Mouse (Mus musculus) stomach, embryonic 14.5 days (tissue): ENCODE data around the gene Mgst2. TPM values are rescaled to one million over a fixed set of nuclear protein-coding genes. Genes with fewer than 3 reads are reported as not detected.

Source experiments
- ATAC-seq: fragments of 200-750 bp; cut with Nextera tagmentation; 2 replicates; pipeline ENCODE4 v1.8.0; 2017; ENCODE audit warnings: low read depth, moderate TSS enrichment; ENCODE audit not compliant: insufficient number of reproducible peaks, insufficient read depth, low FRiP score
- H3K27ac ChIP-seq: fragments of 300-500 bp; sonication (generic); 2 replicates; pipeline ENCODE4 v1.5.1; 2014; ENCODE audit warnings: mild to moderate bottlenecking, low read length, moderate library complexity, mixed read lengths
- H3K27me3 ChIP-seq: fragments of 300-500 bp; sonication (generic); 2 replicates; pipeline ENCODE4 v1.6.1; 2014; ENCODE audit warnings: low read length, control low read depth, mixed read lengths; ENCODE audit not compliant: control insufficient read depth, insufficient read depth
- H3K36me3 ChIP-seq: fragments of 300-500 bp; sonication (generic); 2 replicates; pipeline ENCODE4 v1.6.1; 2014; ENCODE audit warnings: mild to moderate bottlenecking, control low read depth, low read length, moderate library complexity, mixed read lengths; ENCODE audit not compliant: control insufficient read depth, insufficient read depth
- H3K4me1 ChIP-seq: fragments of 300-500 bp; sonication (generic); 2 replicates; pipeline ENCODE4 v1.6.1; 2014; ENCODE audit warnings: low read length, control low read depth, mixed read lengths; ENCODE audit not compliant: control insufficient read depth, insufficient read depth
- H3K4me2 ChIP-seq: fragments of 300-500 bp; sonication (generic); replicated peaks from 2 replicates; pipeline ENCODE4 v1.6.1; 2014; ENCODE audit warnings: low read depth, low read length, control low read depth
- H3K4me3 ChIP-seq: fragments of 300-500 bp; sonication (generic); 2 replicates; pipeline ENCODE4 v1.5.1; 2014; ENCODE audit warnings: low read depth, low read length, control low read depth
- H3K9ac ChIP-seq: fragments of 300-500 bp; sonication (generic); replicated peaks from 2 replicates; pipeline ENCODE4 v1.6.1; 2014; ENCODE audit warnings: low read depth, mild to moderate bottlenecking, control low read depth, low read length, moderate library complexity, mixed read lengths
- H3K9me3 ChIP-seq: fragments of 300-500 bp; sonication (generic); 2 replicates; pipeline ENCODE4 v1.6.1; 2016; ENCODE audit warnings: low read depth, low read length, control low read depth; ENCODE audit not compliant: control insufficient read depth
- WGBS: fragments of 180-500 bp; shearing (Covaris S2); extraction: QIAGEN DNeasy Blood & Tissue Kit; methylation state at CpG from one replicate; pipeline ENCODE4 v1.1.7; 2014; 5-methylcytosine and 5-hydroxymethylcytosine counted together
- polyA plus RNA-seq: library from polyadenylated mRNA; unstranded; fragments of >200 nt; fragmentation: Nextera tagmentation; extraction: Ambion mirVana; gene quantifications from 2 replicates; pipeline ENCODE4 v1.2.1, GENCODE M21; 2014

Mgst2 gene
- polyA plus RNA-seq, 1 experiment from 2014 or later = 22.0 TPM

DNA sequence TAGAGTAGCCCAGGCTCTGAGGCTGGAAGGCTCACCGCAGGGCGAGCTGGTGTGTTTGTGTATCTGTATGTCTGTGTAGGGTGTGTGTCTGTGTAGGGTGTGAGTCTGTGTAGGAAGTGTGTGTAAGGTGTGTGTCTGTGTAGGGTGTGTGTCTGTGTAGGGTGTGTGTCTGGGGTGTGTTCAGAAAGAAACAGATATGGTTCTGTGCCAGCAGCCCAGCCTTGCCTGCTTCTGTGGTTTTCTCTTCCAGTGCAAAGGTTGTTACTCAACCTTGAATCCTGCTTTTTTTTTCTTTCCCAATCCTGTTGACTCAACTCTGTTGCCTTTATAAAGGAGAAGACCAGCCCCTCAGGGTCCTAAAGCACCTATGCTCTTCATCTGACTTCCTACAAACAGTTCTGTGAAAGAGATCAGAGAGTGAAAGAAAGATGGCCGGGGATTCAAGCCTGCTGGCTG, 689 bp downstream of the Mgst2 start:
- H3K4me2 ChIP-seq = peak overlapping the region; percentile 14; the same call in 1 of the 2 replicates
- H3K27me3 ChIP-seq = no peaks in the 10 kb centered on the region
- H3K9ac ChIP-seq = no peak overlapping the region
- H3K27ac ChIP-seq = peak overlapping the region; percentile 49; the same call in 1 of the 2 replicates
- H3K4me1 ChIP-seq = 0 out of 2 replicates have a peak, but pooled peaks cover 2% of the 10 kb centered on the region
- H3K4me3 ChIP-seq = 0 out of 2 replicates have a peak overlapping the region, but pooled peaks have one; percentile 6
- H3K9me3 ChIP-seq = no peaks in the 10 kb centered on the region
- WGBS = 70% methylated on average over 3 of the region's 3 CpGs
- no peaks in the 10 kb centered on the region for H3K36me3 ChIP-seq
- ATAC-seq = peak; percentile 23; the same call in 1 of the 2 replicates

- no peaks in the 10 kb centered on the region for H3K9me3 ChIP-seq
- peak overlapping the region; percentile 49; the same call in 1 of the 2 replicates for H3K27ac ChIP-seq
- no peaks in the 10 kb centered on the region for H3K27me3 ChIP-seq
- WGBS = 43% methylated on average over 5 of the region's 5 CpGs
- peak overlapping the region; percentile 14; the same call in 1 of the 2 replicates for H3K4me2 ChIP-seq
- 0 out of 2 replicates have a peak overlapping the region, but pooled peaks have one; percentile 6 for H3K4me3 ChIP-seq
- H3K9ac ChIP-seq = no peak overlapping the region
- 0 out of 2 replicates have a peak, but pooled peaks cover 2% of the 10 kb centered on the region for H3K4me1 ChIP-seq
- no peak for ATAC-seq
- no peaks in the 10 kb centered on the region for H3K36me3 ChIP-seq
These were observed 1.2 kb downstream of the Mgst2 start for GRCm38 (mm10) chr3:51661376-51661775.

DNA sequence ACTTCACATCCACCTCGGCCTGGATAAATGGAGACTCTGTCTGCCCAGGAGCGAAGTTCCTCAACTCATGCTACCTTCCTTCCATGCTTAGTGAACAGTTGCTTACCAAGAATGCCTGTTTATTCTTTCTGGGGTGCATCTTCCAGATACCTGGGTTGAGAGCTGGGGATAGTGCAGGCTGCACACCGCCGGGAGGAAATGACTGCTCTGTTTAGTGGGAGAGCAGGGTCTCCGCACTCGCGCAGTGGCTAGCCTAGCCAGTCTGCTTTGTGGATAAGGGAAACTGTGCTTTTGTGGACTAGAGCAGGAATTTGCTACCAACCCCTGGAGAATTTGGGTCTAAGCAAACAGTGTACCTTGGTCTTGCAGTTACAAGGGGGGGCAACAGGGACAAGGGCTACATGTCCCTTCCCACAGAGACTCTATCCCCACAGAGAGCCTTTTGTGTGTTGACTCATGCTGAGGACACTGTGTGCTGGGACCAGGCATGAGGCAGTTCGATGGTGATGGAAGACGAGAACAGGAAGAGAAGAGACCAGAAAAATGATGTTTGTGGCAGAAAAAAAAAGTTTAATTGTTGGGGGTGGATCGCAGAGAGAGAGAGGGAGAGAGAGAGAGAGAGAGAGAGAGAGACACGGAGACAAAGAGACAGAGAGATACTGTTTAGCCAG, 1.9 kb downstream of the Mgst2 start:
- no peak overlapping the region for H3K4me3 ChIP-seq
- peak overlapping the region; percentile 14; the same call in 1 of the 2 replicates for H3K4me2 ChIP-seq
- no peaks in the 10 kb centered on the region for H3K36me3 ChIP-seq
- WGBS = 59% methylated on average over 11 of the region's 11 CpGs
- no peak for ATAC-seq
- H3K27ac ChIP-seq = no peak overlapping the region; the same call in 1 of the 2 replicates
- no peaks in the 10 kb centered on the region for H3K27me3 ChIP-seq
- no peaks in the 10 kb centered on the region for H3K9me3 ChIP-seq
- H3K9ac ChIP-seq = no peak overlapping the region
- H3K4me1 ChIP-seq = 0 out of 2 replicates have a peak, but pooled peaks cover 2% of the 10 kb centered on the region

GRCm38 (mm10) chr3:51662557-51662956, 2.4 kb downstream of the Mgst2 start:
- 0 out of 2 replicates have a peak overlapping the region, but pooled peaks have one; percentile 12 for H3K4me2 ChIP-seq
- no peaks in the 10 kb centered on the region for H3K9me3 ChIP-seq
- no peaks in the 10 kb centered on the region for H3K36me3 ChIP-seq
- H3K27me3 ChIP-seq = no peaks in the 10 kb centered on the region
- no peak overlapping the region for H3K27ac ChIP-seq
- H3K9ac ChIP-seq = no peak overlapping the region
- H3K4me3 ChIP-seq = no peak overlapping the region
- H3K4me1 ChIP-seq = 0 out of 2 replicates have a peak, but pooled peaks cover 2% of the 10 kb centered on the region
- ATAC-seq = no peak
- 41% methylated on average over 6 of the region's 6 CpGs for WGBS

- no peaks in the 10 kb centered on the region for H3K36me3 ChIP-seq
- H3K4me1 ChIP-seq = 0 out of 2 replicates have a peak, but pooled peaks cover 3% of the 10 kb centered on the region
- no peak overlapping the region for H3K4me2 ChIP-seq
- H3K9ac ChIP-seq = no peak overlapping the region
- no peak overlapping the region for H3K27ac ChIP-seq
- H3K4me3 ChIP-seq = no peak overlapping the region
- H3K9me3 ChIP-seq = no peaks in the 10 kb centered on the region
- 30% methylated on average over 2 of the region's 2 CpGs for WGBS
- H3K27me3 ChIP-seq = no peaks in the 10 kb centered on the region
- no peak for ATAC-seq
These were observed 8.4 kb downstream of the Mgst2 start for GRCm38 (mm10) chr3:51668607-51669006.

DNA sequence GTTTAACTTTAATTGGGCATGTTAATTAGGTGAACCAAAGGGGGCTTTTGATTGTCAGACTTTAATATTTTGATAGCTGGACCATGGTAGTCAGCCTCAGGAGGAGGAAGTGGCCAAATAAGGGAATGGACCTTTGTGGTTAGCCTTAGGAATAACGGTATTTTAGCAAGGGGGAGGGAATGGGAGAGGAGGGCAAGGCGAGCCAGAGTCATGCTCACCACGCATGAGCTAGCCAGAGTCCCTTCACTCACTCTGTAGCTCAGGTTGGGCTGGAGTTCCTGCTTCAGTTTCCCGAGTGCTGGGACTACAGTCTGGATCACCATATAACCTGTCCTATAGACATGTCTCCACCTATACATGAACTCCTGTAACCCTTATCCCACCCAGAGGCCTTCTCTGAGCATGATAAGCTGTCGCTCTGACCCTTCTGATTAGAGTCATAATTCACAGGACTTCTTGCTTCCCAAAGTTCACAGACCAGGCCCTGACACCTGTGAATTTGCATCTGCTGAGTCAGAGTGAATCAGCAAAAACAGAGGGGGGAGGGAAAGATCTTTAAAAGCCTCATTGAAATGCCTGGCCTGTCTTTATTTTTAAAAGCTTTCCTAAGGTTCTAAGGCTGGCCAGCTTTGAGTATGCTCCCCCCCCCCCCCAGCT, 10.4 kb downstream of the Mgst2 start:
- ATAC-seq = no peak

GRCm38 (mm10) chr3:51671071-51671469, 10.9 kb downstream of the Mgst2 start:
- no peak overlapping the region for H3K27ac ChIP-seq
- no peaks in the 10 kb centered on the region for H3K9me3 ChIP-seq
- H3K4me1 ChIP-seq = 0 out of 2 replicates have a peak, but pooled peaks cover 3% of the 10 kb centered on the region
- H3K36me3 ChIP-seq = no peaks in the 10 kb centered on the region
- no peak overlapping the region for H3K4me2 ChIP-seq
- 100% methylated on average over 1 of the region's 1 CpGs for WGBS
- H3K27me3 ChIP-seq = no peaks in the 10 kb centered on the region
- H3K9ac ChIP-seq = no peak overlapping the region
- no peak for ATAC-seq
- H3K4me3 ChIP-seq = no peak overlapping the region

More for the DNA sequence above, 10.4 kb downstream of the Mgst2 start:
- no peaks in the 10 kb centered on the region for H3K9me3 ChIP-seq
- no peak overlapping the region for H3K27ac ChIP-seq
- H3K9ac ChIP-seq = no peak overlapping the region
- H3K4me1 ChIP-seq = 0 out of 2 replicates have a peak, but pooled peaks cover 3% of the 10 kb centered on the region
- 64% methylated on average over 5 of the region's 5 CpGs for WGBS
- no peak overlapping the region for H3K4me2 ChIP-seq
- H3K36me3 ChIP-seq = no peaks in the 10 kb centered on the region
- no peaks in the 10 kb centered on the region for H3K27me3 ChIP-seq
- no peak overlapping the region for H3K4me3 ChIP-seq

DNA sequence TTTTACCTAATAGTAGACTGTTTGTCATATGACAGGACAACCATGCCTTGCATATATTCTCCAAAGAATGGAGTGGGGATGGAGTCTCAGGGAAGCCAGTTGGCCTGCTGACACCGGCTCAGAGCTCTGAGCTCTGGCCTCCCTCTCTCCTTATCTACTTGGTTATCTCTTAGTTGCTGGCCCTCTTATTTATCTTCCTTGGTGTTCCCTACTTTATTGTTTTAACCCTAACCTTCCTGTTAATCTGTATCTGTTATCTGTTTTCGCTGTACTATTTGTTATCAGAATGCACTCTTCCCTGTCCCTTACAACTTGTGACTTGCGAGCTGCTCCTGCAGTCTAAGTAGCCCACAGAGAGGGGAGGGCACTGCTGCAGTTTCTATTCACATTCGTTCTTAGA, 12.5 kb downstream of the Mgst2 start:
- ATAC-seq = no peak
- H3K4me3 ChIP-seq = no peak overlapping the region
- H3K4me2 ChIP-seq = no peak overlapping the region
- no peak overlapping the region for H3K9ac ChIP-seq
- H3K27me3 ChIP-seq = no peaks in the 10 kb centered on the region
- no peaks in the 10 kb centered on the region for H3K9me3 ChIP-seq
- WGBS = 50% methylated on average over 4 of the region's 4 CpGs
- 0 out of 2 replicates have a peak, but pooled peaks cover 3% of the 10 kb centered on the region for H3K4me1 ChIP-seq
- no peaks in the 10 kb centered on the region for H3K36me3 ChIP-seq
- no peak overlapping the region for H3K27ac ChIP-seq
